Mouse (Mus musculus) testis, adult 2 months (tissue): ENCODE measurements around the gene Aff3.

ENCODE experiments used
- CTCF ChIP-seq: fragments of 200-500 bp; IDR thresholded peaks from 2 replicates; pipeline ENCODE4 v1.5.1; 2012; ENCODE audit warnings: low read depth, mild to moderate bottlenecking, inconsistent platforms, low read length, moderate library complexity; ENCODE audit not compliant: control insufficient read depth, insufficient read depth, insufficient replicate concordance
- POLR2A ChIP-seq: fragments of 200-500 bp; IDR thresholded peaks from 2 replicates; pipeline ENCODE4 v1.6.1; 2012; ENCODE audit warnings: low read depth, mild to moderate bottlenecking, inconsistent platforms, low read length, moderate library complexity; ENCODE audit not compliant: control insufficient read depth

GRCm38 (mm10) chr1:38567791-38568190, 97.0 kb downstream of the Aff3 start:
- TF ChIP-seq CTCF (no peak), POLR2A (no peak)
